Mouse (Mus musculus): ENCODE data around the gene Ripor1.

Gene Ripor1

GRCm38 (mm10) chr8:105606189-105607023 is 1.4 kb downstream of the Ripor1 start:
- DNase-seq (ENCODE audit: low spot score), result peak; percentile 94

- no peak for DNase-seq (ENCODE audit: low spot score)
Measured at GRCm38 (mm10) chr8:105607062-105607461, 2.0 kb downstream of the Ripor1 start.

- DNase-seq (ENCODE audit: low spot score), result peak; percentile 68
Measured at GRCm38 (mm10) chr8:105607684-105608083, 2.6 kb downstream of the Ripor1 start.

GRCm38 (mm10) chr8:105609355-105609754 is 4.3 kb downstream of the Ripor1 start:
- no peak for DNase-seq (ENCODE audit: low spot score)

- DNase-seq (ENCODE audit: low spot score), result no peak
Measured at GRCm38 (mm10) chr8:105609771-105610170, 4.7 kb downstream of the Ripor1 start.

- no peak for DNase-seq (ENCODE audit: low spot score)
Measured at GRCm38 (mm10) chr8:105611836-105612235, 6.8 kb downstream of the Ripor1 start.

- DNase-seq (ENCODE audit: low spot score), result peak; percentile 36
Measured at GRCm38 (mm10) chr8:105613037-105613436, 8.0 kb downstream of the Ripor1 start.

- DNase-seq (ENCODE audit: low spot score), result peak; percentile 56
Measured at GRCm38 (mm10) chr8:105613830-105614511, 8.9 kb downstream of the Ripor1 start.

GRCm38 (mm10) chr8:105615942-105616341 is 10.9 kb downstream of the Ripor1 start:
- DNase-seq (ENCODE audit: low spot score), result no peak

GRCm38 (mm10) chr8:105617451-105618278 is 12.6 kb downstream of the Ripor1 start:
- DNase-seq (ENCODE audit: low spot score), result no peak

- no peak for DNase-seq (ENCODE audit: low spot score)
Measured at GRCm38 (mm10) chr8:105618279-105618634, 13.2 kb downstream of the Ripor1 start.

GRCm38 (mm10) chr8:105618892-105619591 is 14.0 kb downstream of the Ripor1 start:
- no peak for DNase-seq (ENCODE audit: low spot score)

GRCm38 (mm10) chr8:105620211-105620610 is 15.2 kb downstream of the Ripor1 start:
- no peak for DNase-seq (ENCODE audit: low spot score)

- no peak for DNase-seq (ENCODE audit: low spot score)
Measured at GRCm38 (mm10) chr8:105620946-105621720, 16.1 kb downstream of the Ripor1 start.

- DNase-seq (ENCODE audit: low spot score), result no peak
Measured at GRCm38 (mm10) chr8:105621841-105622240, 16.8 kb downstream of the Ripor1 start.

GRCm38 (mm10) chr8:105622421-105622920 is 17.4 kb downstream of the Ripor1 start:
- DNase-seq (ENCODE audit: low spot score), result peak; percentile 98

GRCm38 (mm10) chr8:105623118-105623517 is 18.1 kb downstream of the Ripor1 start:
- peak; percentile 29 for DNase-seq (ENCODE audit: low spot score)

- DNase-seq (ENCODE audit: low spot score), result peak; percentile 22
Measured at GRCm38 (mm10) chr8:105623679-105624245, 18.7 kb downstream of the Ripor1 start.

- DNase-seq (ENCODE audit: low spot score), result no peak
Measured at GRCm38 (mm10) chr8:105624401-105624800, 19.3 kb downstream of the Ripor1 start.

GRCm38 (mm10) chr8:105624831-105625230 is 19.8 kb downstream of the Ripor1 start:
- peak; percentile 48 for DNase-seq (ENCODE audit: low spot score)
